Mouse (Mus musculus) embryonic fibroblast, embryonic 13.5 days (primary cell): ENCODE data around the gene Rhpn2. TPM values are rescaled to one million over a fixed set of nuclear protein-coding genes. Genes with fewer than 3 reads are reported as not detected.
"Not testable (repeated sequence)": the region's sequence is repeated elsewhere in the genome, so short reads cannot be mapped to it uniquely, and the experiment has no call there.

Experiments used
- H3K27ac ChIP-seq: 2 replicates; pipeline ENCODE4 v1.5.1; 2012; ENCODE audit warnings: low read length, control low read depth, inconsistent platforms; ENCODE audit not compliant: insufficient read depth
- H3K4me1 ChIP-seq: 2 replicates; pipeline ENCODE4 v1.6.1; 2011; ENCODE audit warnings: low read length; ENCODE audit not compliant: control insufficient read depth, insufficient read depth
- H3K4me3 ChIP-seq: 2 replicates; pipeline ENCODE4 v1.5.1; 2011; ENCODE audit warnings: mild to moderate bottlenecking, control low read depth, low read length; ENCODE audit not compliant: insufficient read depth
- CTCF ChIP-seq: IDR thresholded peaks from 2 replicates; pipeline ENCODE4 v1.5.1; 2011; ENCODE audit warnings: mild to moderate bottlenecking, control low read depth, low read length, moderate library complexity, borderline replicate concordance; ENCODE audit not compliant: insufficient read depth
- POLR2A ChIP-seq: IDR thresholded peaks from 2 replicates; pipeline ENCODE4 v1.6.1; 2011; ENCODE audit warnings: low read depth, mild to moderate bottlenecking, control low read depth, low read length, moderate library complexity
- polyA plus RNA-seq: library from polyadenylated mRNA; stranded (reverse); fragments of >200 nt; gene quantifications from 2 replicates; pipeline ENCODE4 v1.2.4, GENCODE M21; 2011; ENCODE audit warnings: low read depth; ENCODE audit not compliant: missing spikeins, insufficient read length

Gene Rhpn2
- polyA plus RNA-seq: 0.32 and 0.39 TPM in 2 replicates

DNA sequence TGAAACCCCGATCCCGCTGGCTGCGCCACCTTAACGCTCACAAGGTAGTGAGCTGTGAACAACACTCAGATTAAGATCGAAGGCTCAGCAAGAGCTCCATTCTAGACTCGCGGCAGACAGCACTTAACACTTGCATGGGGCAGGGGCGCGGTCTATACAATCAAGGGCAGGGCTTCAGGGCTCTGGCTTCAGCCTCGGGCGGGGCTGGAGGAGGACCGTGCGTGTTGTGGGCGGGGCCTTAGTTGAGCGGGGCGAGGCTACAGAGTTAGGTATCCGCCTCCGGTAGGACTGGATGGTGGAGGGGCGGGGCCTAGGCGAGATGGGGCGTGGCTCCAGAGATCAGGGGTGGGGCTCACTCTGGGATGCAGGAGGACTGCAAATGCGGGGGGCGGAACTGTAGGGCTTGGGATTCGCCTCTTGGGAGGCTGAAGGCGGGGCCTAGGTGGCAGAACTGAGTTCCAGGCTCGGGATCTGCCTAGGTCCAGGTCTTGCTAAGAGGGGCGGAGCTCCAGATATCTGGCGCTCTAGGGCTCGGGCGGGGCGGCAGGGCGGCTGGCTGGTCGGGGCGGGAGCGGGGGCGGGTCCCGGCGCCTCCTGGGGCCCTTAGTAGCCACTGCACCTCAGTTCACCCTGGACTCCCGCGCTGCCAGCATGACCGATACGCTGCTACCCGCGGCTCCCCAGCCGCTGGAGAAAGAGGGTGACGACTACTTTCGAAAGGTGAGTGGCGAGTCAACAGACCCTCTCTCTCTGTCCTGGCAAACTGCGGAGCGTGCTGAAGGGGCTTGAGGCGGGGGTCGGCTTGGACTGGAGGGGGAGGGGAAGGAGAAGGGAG, at the start of gene Rhpn2:
Gene Rhpn2, plus strand, starts transcription at position 479 of the 835 bp plus-strand sequence.
- TF ChIP-seq CTCF (no peak), POLR2A (peak; percentile 43; the same call in 1 of the 2 replicates)
- H3K4me1 ChIP-seq: no peaks in the 10 kb centered on the region; the same call in 1 of the 2 replicates
- peak within 1 kb of the TSS; percentile 58 for H3K4me3 ChIP-seq
- H3K27ac ChIP-seq: no peak within 1 kb of the TSS

DNA sequence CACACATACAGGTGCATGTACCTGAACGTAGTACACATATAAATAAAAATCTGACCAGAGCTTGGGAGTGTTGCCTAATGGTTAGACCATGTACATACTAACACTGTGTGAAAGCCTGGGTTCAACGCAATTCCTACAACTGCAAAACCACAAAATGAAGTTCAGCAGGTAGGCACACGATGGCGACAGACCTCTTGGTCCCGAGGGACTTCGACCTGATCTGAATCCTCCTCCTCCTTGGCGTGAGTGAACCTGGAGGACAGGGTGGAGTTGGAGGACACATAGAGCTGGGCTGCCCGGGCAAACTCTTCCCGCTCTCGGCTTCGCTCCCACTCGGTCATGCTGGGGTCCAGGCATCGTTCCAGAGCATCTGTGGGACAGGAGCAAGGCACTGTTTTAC, 40.5 kb upstream of the Rhpn2 start:
- Histone ChIP-seq H3K4me3 (no peak overlapping the region), H3K27ac (no peak overlapping the region), H3K4me1 (no peaks in the 10 kb centered on the region)
- no peak for TF ChIP-seq CTCF
- TF ChIP-seq POLR2A: no peak

DNA sequence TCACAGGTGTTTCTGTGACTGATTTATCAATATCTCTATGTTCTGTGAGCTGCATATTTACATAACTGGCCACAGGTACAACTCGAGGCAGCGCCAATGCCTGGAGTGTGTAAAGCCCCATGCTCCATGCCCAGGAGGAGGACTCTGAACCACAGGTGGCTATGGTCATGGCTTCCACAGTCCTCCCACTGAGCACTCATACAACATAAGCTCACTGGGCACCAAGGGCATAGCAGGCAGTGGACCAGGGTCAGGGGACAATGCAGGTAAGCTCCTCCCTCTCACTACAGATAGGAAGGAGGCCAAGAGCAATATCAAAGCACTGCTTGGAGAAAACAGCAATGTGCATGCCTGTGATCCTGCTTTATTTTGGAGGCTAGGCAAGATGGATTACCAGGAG, 38.3 kb upstream of the Rhpn2 start:
- no peaks in the 10 kb centered on the region for H3K4me1 ChIP-seq
- TF ChIP-seq POLR2A: no peak
- TF ChIP-seq CTCF: no peak
- H3K27ac ChIP-seq: no peak overlapping the region
- no peak overlapping the region for H3K4me3 ChIP-seq

DNA sequence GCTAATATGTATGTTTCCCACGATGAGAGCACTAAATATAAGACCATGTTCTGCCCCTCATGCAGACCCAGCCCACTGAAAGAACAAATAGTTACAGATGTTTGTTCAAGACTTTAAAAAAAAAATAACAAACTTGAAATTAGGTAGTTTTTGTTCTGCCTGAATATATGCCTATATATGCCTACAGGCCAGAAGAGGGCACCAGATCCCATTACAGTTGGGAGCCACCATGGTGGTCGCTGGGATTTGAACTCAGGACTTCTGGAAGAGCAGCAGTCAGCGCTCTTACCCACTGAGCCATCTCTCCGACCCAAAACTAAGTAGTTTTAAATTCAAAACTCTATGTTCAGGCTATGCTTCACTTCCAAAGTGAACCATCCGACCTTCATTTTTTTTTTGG, 36.1 kb upstream of the Rhpn2 start:
- Histone ChIP-seq H3K4me3 (no peak overlapping the region), H3K4me1 (no peaks in the 10 kb centered on the region), H3K27ac (no peak overlapping the region)
- TF ChIP-seq CTCF (no peak), POLR2A (no peak)

DNA sequence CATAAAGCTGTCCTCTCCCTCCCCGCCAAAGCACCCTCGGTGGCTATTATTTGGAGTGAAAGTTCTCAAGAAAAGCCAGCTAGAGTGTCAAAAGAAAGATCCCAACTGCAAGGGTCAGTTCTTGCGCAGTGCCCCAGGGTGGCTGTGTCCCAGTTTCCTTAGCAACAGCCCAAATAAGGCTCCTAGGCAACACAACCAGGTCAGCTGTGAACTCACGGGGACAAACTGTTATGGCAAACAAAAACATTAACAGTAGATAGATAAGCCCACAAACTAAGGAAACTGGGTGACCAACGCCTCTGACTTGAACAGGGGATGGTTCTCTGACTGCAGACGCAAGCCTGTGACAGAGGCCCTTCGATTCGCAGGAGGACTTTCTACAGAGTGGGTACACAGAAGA, 34.3 kb upstream of the Rhpn2 start:
- TF ChIP-seq CTCF (no peak), POLR2A (no peak)
- Histone ChIP-seq H3K4me1 (no peaks in the 10 kb centered on the region), H3K27ac (no peak overlapping the region), H3K4me3 (no peak overlapping the region)

DNA sequence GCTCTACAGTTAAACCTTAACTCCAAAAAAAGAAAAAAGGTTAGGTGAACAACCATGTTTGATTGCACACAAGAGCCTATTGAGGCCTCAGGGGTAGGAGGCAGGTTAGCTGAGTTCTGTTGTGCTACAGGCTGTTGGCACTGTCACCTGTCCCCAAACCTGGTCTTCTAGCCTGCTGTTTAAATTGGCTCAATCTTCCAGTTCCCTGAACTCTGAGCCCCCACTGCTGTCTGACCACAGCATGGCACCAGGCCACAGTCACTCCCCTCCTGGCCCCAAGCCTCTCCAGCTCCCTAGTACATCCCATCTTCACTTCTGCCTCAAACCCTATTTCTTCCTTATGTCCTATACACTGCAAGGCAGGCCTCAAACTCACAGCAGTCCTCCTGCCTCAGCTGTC, 33.2 kb upstream of the Rhpn2 start:
- TF ChIP-seq POLR2A: no peak
- TF ChIP-seq CTCF: no peak
- H3K4me3 ChIP-seq: no peak overlapping the region
- H3K27ac ChIP-seq: no peak overlapping the region
- H3K4me1 ChIP-seq: no peaks in the 10 kb centered on the region

DNA sequence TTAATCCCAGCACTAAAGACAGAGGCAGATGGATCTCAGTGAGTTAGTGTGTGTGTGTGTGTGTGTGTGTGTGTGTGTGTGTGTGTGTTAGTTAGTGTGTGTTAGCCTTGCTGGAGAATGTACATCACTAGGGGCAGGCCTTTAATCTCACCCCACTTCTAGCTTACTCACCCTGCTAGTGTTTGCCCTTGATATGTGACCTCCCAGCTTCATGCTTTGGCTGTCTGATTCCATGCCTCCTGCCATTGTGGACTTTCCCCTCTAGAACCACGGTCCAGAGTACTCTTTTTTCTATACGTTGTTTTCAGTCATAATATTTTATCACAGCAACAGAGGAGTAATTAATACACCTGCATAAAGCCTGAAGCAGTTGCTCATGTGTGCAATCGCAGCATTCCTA, 22.8 kb upstream of the Rhpn2 start:
- Histone ChIP-seq H3K4me1 (no peaks in the 10 kb centered on the region), H3K27ac (no peak overlapping the region), H3K4me3 (no peak overlapping the region)
- TF ChIP-seq POLR2A (no peak), CTCF (no peak)

DNA sequence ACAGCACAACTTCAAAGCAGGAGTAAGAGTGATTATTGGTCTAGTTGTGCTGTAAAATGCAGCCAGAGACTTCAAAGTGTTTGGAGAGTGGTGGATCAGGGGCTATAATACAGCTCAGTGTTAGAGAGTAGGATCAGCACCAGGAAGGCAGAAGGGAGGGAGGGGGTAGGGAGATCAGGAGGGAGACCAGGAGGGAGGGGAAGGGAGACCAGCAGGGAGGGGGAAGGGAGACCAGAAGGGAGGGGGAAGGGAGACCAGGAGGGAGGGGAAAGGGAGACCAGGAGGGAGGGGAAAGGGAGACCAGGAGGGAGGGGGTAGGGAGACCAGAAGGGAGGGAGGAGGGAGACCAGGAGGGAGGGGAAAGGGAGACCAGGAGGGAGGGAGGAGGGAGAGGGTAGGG, 19.8 kb upstream of the Rhpn2 start:
- H3K4me3 ChIP-seq: no peak overlapping the region
- TF ChIP-seq CTCF (no peak), POLR2A (no peak)
- no peak overlapping the region for H3K27ac ChIP-seq
- no peaks in the 10 kb centered on the region; the same call in 1 of the 2 replicates for H3K4me1 ChIP-seq

DNA sequence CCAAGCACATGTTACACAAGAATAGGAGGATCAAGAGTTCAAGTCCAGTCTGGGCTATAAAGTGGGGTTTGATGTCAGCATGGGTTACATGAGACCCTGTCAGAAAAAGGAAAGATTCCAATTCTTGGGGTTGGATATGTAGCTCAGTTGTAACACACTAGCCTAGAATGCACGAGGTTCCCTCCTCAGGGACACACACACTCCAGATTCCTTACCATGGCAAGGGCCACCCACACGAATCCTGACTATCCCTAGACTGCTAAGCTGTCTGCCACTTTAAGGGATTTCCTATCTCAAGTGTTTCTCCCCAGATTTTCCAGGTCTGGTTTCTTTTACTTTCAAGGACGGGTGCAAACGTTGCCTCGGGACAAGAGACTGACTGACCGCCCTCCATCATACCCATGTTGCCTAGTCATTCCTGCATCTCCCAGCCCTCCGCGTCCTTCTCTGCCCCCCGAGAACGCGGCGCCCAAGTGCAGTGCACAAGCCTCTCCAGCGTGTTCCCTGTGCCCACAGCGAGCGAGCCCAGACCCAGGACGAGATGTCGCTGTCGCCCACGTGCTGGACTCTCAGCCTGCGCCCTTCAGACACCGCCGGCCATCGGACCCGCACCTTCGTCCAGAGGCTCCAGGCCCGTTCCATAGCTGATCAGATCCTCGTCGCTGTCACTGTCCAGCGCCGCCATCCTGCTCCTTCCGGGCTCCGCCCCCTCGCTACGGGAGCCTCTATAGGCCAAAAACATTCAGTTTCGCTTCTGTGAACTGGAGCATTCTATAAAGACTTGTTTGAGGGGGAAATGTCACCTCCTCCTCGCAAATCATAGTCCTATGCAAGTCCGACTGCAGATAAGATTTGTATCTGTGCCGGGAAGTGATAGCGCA, 16.0 kb upstream of the Rhpn2 start, which contains the start of gene Gpatch1:
Gene Gpatch1, minus strand, starts transcription at position 712 of the 881 bp plus-strand sequence.
- TF ChIP-seq POLR2A (peak; percentile 77), CTCF (no peak)
- Histone ChIP-seq H3K4me3 (peak within 1 kb of the TSS; percentile 71), H3K4me1 (no peaks in the 10 kb centered on the region; the same call in 1 of the 2 replicates), H3K27ac (no peak within 1 kb of the TSS)

DNA sequence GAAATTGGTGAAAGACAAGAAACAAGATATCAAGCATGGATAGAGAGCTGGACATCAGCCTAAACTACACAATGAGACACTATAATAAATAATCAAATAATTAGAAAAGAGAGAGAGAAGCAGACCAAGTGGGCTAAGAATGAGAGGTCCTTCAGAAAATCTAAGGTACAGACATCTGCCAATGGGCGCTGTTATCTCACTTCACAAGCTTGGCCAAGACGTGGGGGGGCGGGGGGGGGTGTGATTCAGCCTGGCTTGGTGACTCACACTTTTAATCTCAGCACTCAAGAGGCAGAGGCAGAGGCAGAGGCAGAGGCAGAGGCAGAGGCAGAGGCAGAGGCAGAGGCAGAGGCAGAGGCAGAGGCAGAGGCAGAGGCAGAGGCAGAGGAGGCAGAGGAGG, 14.7 kb upstream of the Rhpn2 start:
- H3K27ac ChIP-seq, H3K4me3 ChIP-seq, H3K4me1 ChIP-seq: not testable (repeated sequence)
